Mouse (Mus musculus) hindbrain, embryonic 14.5 days (tissue): ENCODE results near the gene Gm43191. TPM values are rescaled to one million over a fixed set of nuclear protein-coding genes. Genes with fewer than 3 reads are reported as not detected.

Source experiments
- ATAC-seq: fragments of 200-750 bp; cut with Nextera tagmentation; 2 replicates; pipeline ENCODE4 v1.8.0; 2017; ENCODE audit warnings: moderate number of reproducible peaks, mild to moderate bottlenecking, moderate TSS enrichment, moderate library complexity; ENCODE audit not compliant: low FRiP score
- DNase-seq: peaks from one replicate; pipeline ENCODE4 v3.0.0-alpha.2; 2015; ENCODE audit warnings: low spot score
- H3K27ac ChIP-seq: fragments of 300-500 bp; sonication (generic); 2 replicates; pipeline ENCODE4 v1.5.1; 2014; ENCODE audit warnings: mild to moderate bottlenecking, moderate library complexity
- H3K27me3 ChIP-seq: fragments of 300-500 bp; sonication (generic); 2 replicates; pipeline ENCODE4 v1.6.1; 2014; ENCODE audit warnings: mild to moderate bottlenecking, low read length, mixed read lengths; ENCODE audit not compliant: control insufficient read depth, insufficient read depth
- H3K36me3 ChIP-seq: fragments of 300-500 bp; sonication (generic); replicated peaks from 2 replicates; pipeline ENCODE4 v1.6.1; 2014; ENCODE audit not compliant: control insufficient read depth, insufficient read depth
- H3K4me1 ChIP-seq: fragments of 300-500 bp; sonication (generic); replicated peaks from 2 replicates; pipeline ENCODE4 v1.6.1; 2014; ENCODE audit warnings: antibody characterized with exemption, low read length, mixed read lengths; ENCODE audit not compliant: control insufficient read depth, insufficient read depth
- H3K4me2 ChIP-seq: fragments of 300-500 bp; sonication (generic); replicated peaks from 2 replicates; pipeline ENCODE4 v1.6.1; 2014; ENCODE audit warnings: mild to moderate bottlenecking, moderate library complexity
- H3K4me3 ChIP-seq: fragments of 300-500 bp; sonication (generic); replicated peaks from 2 replicates; pipeline ENCODE4 v1.5.1; 2014; ENCODE audit warnings: mild to moderate bottlenecking, low read length
- H3K9ac ChIP-seq: fragments of 300-500 bp; sonication (generic); 2 replicates; pipeline ENCODE4 v1.6.1; 2014
- H3K9me3 ChIP-seq: fragments of 300-500 bp; sonication (generic); 2 replicates; pipeline ENCODE4 v1.6.1; 2016; ENCODE audit warnings: low read length; ENCODE audit not compliant: control insufficient read depth
- WGBS: fragments of 180-500 bp; shearing (Covaris S2); extraction: QIAGEN DNeasy Blood & Tissue Kit; methylation state at CpG from one replicate; pipeline ENCODE4 v1.1.7; 2014; 5-methylcytosine and 5-hydroxymethylcytosine counted together
- polyA plus RNA-seq: library from polyadenylated mRNA; unstranded; fragments of >200 nt; fragmentation: Nextera tagmentation; extraction: Ambion mirVana; gene quantifications from 2 replicates; pipeline ENCODE4 v1.2.1, GENCODE M21; 2014

Gm43191 gene
- polyA plus RNA-seq, 1 experiment from 2014 or later = not detected

DNA sequence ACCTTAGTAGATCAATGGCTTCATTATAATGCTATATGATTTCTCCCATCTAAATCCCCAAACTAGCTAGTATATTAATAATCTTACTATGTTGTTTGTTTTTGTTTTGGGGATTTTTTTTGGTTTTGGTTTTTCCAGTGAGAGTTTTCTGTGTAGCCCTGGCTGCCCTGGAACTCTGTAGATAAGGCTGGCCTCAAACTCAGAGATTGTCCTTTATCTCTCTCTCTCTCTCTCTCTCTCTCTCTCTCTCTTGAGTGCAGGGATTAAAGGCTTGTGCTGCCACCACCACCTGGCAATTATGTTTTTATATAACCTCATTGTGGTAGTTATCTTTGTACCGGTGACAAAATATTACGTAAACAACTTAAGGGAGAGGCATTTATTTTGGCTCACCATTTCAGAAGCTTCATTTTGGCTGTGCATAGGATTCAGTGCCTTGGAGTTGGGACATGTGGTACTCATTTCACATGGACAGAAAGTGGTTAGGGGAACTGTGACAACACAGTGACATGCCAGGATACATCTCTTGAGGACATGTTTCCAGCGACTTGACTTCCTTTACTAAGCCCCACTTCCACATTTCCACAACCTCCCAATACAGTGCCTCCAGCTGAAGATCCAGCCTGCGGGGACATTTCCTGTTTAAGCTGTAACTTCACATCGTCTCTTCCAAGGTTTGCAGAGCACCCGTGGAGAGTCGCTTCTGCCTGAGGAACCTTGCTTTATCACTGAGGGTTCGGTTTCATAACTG is 65.6 kb downstream of the Gm43191 start:
- no peak for ATAC-seq
- Histone ChIP-seq H3K27ac (no peak overlapping the region), H3K36me3 (peaks cover 70% of the 10 kb centered on the region), H3K4me3 (no peak overlapping the region), H3K27me3 (no peaks in the 10 kb centered on the region), H3K9me3 (no peaks in the 10 kb centered on the region), H3K4me1 (no peaks in the 10 kb centered on the region), H3K9ac (no peak overlapping the region), H3K4me2 (no peak overlapping the region)
- WGBS = 91% methylated on average over 8 of the region's 8 CpGs
- no peak for DNase-seq

GRCm38 (mm10) chr3:116614295-116614892 is 66.7 kb downstream of the Gm43191 start, which contains the start of gene Trmt13:
Gene Trmt13 (minus strand): TSS chr3:116614587.
- no peak within 1 kb of the TSS for H3K4me3 ChIP-seq
- WGBS = 81% methylated on average over 10 of the region's 10 CpGs
- DNase-seq = no peak
- H3K27me3 ChIP-seq = no peaks in the 10 kb centered on the region
- H3K9ac ChIP-seq = no peak within 1 kb of the TSS
- no peak within 1 kb of the TSS for H3K27ac ChIP-seq
- H3K9me3 ChIP-seq = no peaks in the 10 kb centered on the region
- no peaks in the 10 kb centered on the region for H3K4me1 ChIP-seq
- no peak within 1 kb of the TSS for H3K4me2 ChIP-seq
- no peak for ATAC-seq
- H3K36me3 ChIP-seq = peaks cover 68% of the 10 kb centered on the region

- no peak overlapping the region for H3K4me2 ChIP-seq
- H3K4me3 ChIP-seq = no peak overlapping the region
- H3K9me3 ChIP-seq = no peaks in the 10 kb centered on the region
- no peaks in the 10 kb centered on the region for H3K4me1 ChIP-seq
- no peak overlapping the region for H3K9ac ChIP-seq
- no peaks in the 10 kb centered on the region for H3K27me3 ChIP-seq
- H3K27ac ChIP-seq = no peak overlapping the region
- WGBS = 66% methylated on average over 9 of the region's 9 CpGs
- no peak for DNase-seq
- peaks cover 26% of the 10 kb centered on the region for H3K36me3 ChIP-seq
- no peak for ATAC-seq
Measured at GRCm38 (mm10) chr3:116604570-116604969, 76.5 kb downstream of the Gm43191 start.

GRCm38 (mm10) chr3:116601781-116602180 is 79.3 kb downstream of the Gm43191 start:
- Histone ChIP-seq H3K27me3 (no peaks in the 10 kb centered on the region), H3K4me2 (no peak overlapping the region), H3K36me3 (peaks cover 5% of the 10 kb centered on the region; the same call in 1 of the 2 replicates), H3K9ac (no peak overlapping the region), H3K27ac (no peak overlapping the region), H3K9me3 (no peaks in the 10 kb centered on the region), H3K4me1 (no peaks in the 10 kb centered on the region), H3K4me3 (no peak overlapping the region)
- 90% methylated on average over 5 of the region's 5 CpGs for WGBS
- DNase-seq (no peak), ATAC-seq (no peak)

DNA sequence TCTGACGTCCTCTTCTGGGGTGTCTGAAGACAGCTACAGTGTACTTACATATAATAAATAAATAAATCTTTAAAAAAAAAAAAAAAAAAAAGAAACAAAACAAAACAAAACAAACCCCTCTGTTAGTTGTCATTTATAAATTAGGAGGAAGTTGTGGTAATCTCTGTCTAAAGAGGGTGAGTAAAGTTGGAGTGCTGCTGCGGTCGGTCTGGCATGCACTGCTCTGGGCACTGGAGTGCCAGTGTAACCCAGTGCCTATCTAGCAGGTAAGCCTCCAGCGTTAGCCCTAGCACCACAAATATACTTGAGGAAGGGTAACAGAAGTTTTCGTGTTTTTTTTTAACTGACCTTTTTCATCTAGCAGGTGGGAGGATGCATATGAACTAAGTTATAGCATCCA is 80.1 kb downstream of the Gm43191 start:
- ATAC-seq (no peak), DNase-seq (no peak)
- Histone ChIP-seq H3K36me3 (no peaks in the 10 kb centered on the region), H3K4me2 (no peak overlapping the region), H3K27ac (no peak overlapping the region), H3K9ac (no peak overlapping the region), H3K9me3 (no peaks in the 10 kb centered on the region), H3K4me1 (peaks cover under 1% of the 10 kb centered on the region; the same call in 1 of the 2 replicates), H3K27me3 (no peaks in the 10 kb centered on the region), H3K4me3 (no peak overlapping the region)
- WGBS = 93% methylated on average over 5 of the region's 5 CpGs

DNA sequence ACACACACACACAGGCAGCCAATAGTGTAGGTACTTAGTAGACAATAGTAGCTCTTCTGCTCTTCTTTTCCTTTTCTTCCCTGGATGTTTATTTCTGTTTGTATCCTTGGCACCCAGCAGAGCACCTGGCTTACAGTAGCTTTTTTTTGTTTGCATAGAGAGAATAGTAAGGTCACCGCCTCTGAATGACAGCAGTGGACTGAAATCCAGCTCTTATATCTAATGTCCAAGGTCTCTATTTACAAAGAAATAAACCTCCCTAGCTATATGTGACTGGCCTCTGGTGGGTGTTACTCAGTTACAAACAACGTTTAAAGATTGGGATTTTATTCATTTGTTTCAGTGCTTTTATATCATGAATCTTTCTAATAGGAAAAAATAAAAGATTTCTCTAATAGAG is 81.4 kb downstream of the Gm43191 start:
- H3K9ac ChIP-seq = no peak overlapping the region
- H3K36me3 ChIP-seq = no peaks in the 10 kb centered on the region
- H3K4me2 ChIP-seq = no peak overlapping the region
- no peak overlapping the region for H3K27ac ChIP-seq
- no peaks in the 10 kb centered on the region for H3K27me3 ChIP-seq
- H3K4me3 ChIP-seq = no peak overlapping the region
- peaks cover 8% of the 10 kb centered on the region; the same call in 1 of the 2 replicates for H3K4me1 ChIP-seq
- WGBS = 93% methylated on average over 2 of the region's 2 CpGs
- DNase-seq = no peak
- H3K9me3 ChIP-seq = no peaks in the 10 kb centered on the region
- ATAC-seq = no peak

- H3K4me1 ChIP-seq = peaks cover 8% of the 10 kb centered on the region; the same call in 1 of the 2 replicates
- no peaks in the 10 kb centered on the region for H3K27me3 ChIP-seq
- H3K9ac ChIP-seq = peak overlapping the region; percentile 71
- DNase-seq = no peak
- ATAC-seq = no peak
- no peak overlapping the region for H3K27ac ChIP-seq
- H3K4me2 ChIP-seq = peak overlapping the region; percentile 70
- no peaks in the 10 kb centered on the region for H3K9me3 ChIP-seq
- H3K4me3 ChIP-seq = peak overlapping the region; percentile 68
- H3K36me3 ChIP-seq = peaks cover 13% of the 10 kb centered on the region
- WGBS = 11% methylated on average over 10 of the region's 10 CpGs
Measured at GRCm38 (mm10) chr3:116595603-116595991, 85.5 kb downstream of the Gm43191 start.

- ATAC-seq (peak; percentile 97), DNase-seq (peak; percentile 99)
- Histone ChIP-seq H3K9me3 (no peaks in the 10 kb centered on the region), H3K27me3 (no peaks in the 10 kb centered on the region), H3K9ac (peak within 1 kb of the TSS; percentile 71), H3K4me3 (peak within 1 kb of the TSS; percentile 68), H3K4me1 (peaks cover 8% of the 10 kb centered on the region; the same call in 1 of the 2 replicates), H3K27ac (peak within 1 kb of the TSS; percentile 72), H3K36me3 (peaks cover 19% of the 10 kb centered on the region), H3K4me2 (peak within 1 kb of the TSS; percentile 70)
- under 1% methylated on average over 65 of the region's 65 CpGs for WGBS
Measured at GRCm38 (mm10) chr3:116594728-116595602, 86.1 kb downstream of the Gm43191 start, which contains the start of gene Sass6. Gene Sass6 (plus strand): TSS chr3:116594982.
